ENCODE assay signal across 10 mouse cellular contexts in the genomic region with DNA sequence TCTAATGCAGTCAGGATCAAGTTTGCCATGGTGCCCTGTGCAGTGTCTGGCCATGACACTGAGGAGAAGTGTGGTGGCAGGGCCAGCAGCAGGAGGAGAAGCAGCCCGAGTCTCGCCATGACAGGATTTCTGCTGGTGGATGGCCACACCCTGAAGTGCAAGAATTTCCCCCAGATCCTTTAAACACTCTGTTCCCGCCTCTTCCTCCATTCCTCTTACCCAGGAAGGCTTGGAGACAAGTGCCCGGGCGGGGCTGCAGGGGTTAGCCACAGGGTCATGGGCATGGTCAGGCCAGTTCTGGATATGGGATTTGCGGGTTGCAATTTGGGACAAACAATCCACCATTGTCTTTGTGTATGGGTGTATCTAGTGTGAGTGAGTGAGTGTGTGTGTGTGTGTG. TPM values are rescaled to one million over a fixed set of nuclear protein-coding genes. Genes with fewer than 3 reads are reported as not detected.
DNase-seq lines count a peak whose midpoint lies in the region; ATAC-seq and TF ChIP-seq lines count a peak whose summit lies in the region.
"Had no signal": no experiment of that assay in that cellular context is flagged by ENCODE, and none has a peak within 500 bp of the region (broad histone marks: within the 10 kb centered on the region; RNA-seq: fewer than 3 reads in every experiment).

Gene AU021092, minus strand, starts transcription at position 160 of the 400 bp plus-strand sequence.

- no peak for DNase-seq in layer of hippocampus, adult 2 months (ENCODE audit: low spot score in 2 of 2)
- no peak for DNase-seq in layer of hippocampus, postnatal 36 days
- DNase-seq in adrenal gland, adult 8-10 months = peak; percentile 34
- DNase-seq in heart, postnatal 10 days = no peak
- DNase-seq in lung, postnatal 0 days (ENCODE audit: low spot score) = peak; percentile 80
- no peak for DNase-seq in thymus, postnatal 25 days
- DNase-seq in MN1 (ENCODE audit: low spot score) = no peak
- DNase-seq: cerebellum, adult 18-20 months had no signal

- H3K9ac ChIP-seq in lung, postnatal 0 days (replicated peaks; ENCODE audit: low read depth) = no peak within 1 kb of the TSS

- peak within 1 kb of the TSS; percentile 1; the same call in 1 of the 2 replicates for H3K4me3 ChIP-seq in layer of hippocampus, adult 2 months
- peak within 1 kb of the TSS; percentile 26 for H3K4me3 ChIP-seq in lung, postnatal 0 days (ENCODE audit: low read depth, low read length)

- no peaks in the 10 kb centered on the region for H3K36me3 ChIP-seq in lung, postnatal 0 days (ENCODE audit: insufficient read depth, low read length)
- H3K36me3 ChIP-seq: G1E had no signal

- no peaks in the 10 kb centered on the region for H3K9me3 ChIP-seq in lung, postnatal 0 days (ENCODE audit: low read length)
- H3K9me3 ChIP-seq: G1E had no signal

- H3K4me1 ChIP-seq in lung, postnatal 0 days (ENCODE audit: insufficient read depth, low read depth, low read length) = no peaks in the 10 kb centered on the region; the same call in 1 of the 2 replicates

- ATAC-seq in lung, postnatal 0 days = peak; percentile 93
- no peak for ATAC-seq in erythroid progenitor cell, adult 5-6 weeks (replicated peaks; ENCODE audit: low FRiP score, poor library complexity, severe bottlenecking)

- WGBS in lung, postnatal 0 days = 35% methylated on average over 6 of the region's 6 CpGs

- H3K4me2 ChIP-seq in lung, postnatal 0 days (replicated peaks; ENCODE audit: low read depth, low read length) = peak within 1 kb of the TSS; percentile 45

- peak within 1 kb of the TSS; percentile 48; the same call in 1 of the 2 replicates for H3K27ac ChIP-seq in layer of hippocampus, adult 2 months
- peak within 1 kb of the TSS; percentile 66 for H3K27ac ChIP-seq in lung, postnatal 0 days (ENCODE audit: low read length)

- intact Hi-C loops in heart, postnatal 10 days (cut with DNase I) = no loop called here

- H3K27me3 ChIP-seq in lung, postnatal 0 days (replicated peaks; ENCODE audit: insufficient read depth, low read length) = no peaks in the 10 kb centered on the region

- TF ChIP-seq EP300 in lung, postnatal 0 days (IDR thresholded peaks at IDR 0.05) = 0 out of 2 replicates have a peak, but pooled peaks have one; percentile 26

- TF ChIP-seq CTCF in layer of hippocampus, adult 2 months (conservative IDR thresholded peaks at IDR 0.05) = no peak
- TF ChIP-seq CTCF in lung, postnatal 0 days (IDR thresholded peaks at IDR 0.05) = no peak

RNA-seq across cellular contexts. Expression of gene AU021092, which starts in this region (rescaled TPM):
- 1 to 10 TPM; 4.6 to 4.9 TPM for total RNA-seq in layer of hippocampus, adult 2 months (2021)
- 1 to 10 TPM; 4.5 to 4.7 TPM for total RNA-seq in layer of hippocampus, postnatal 36 days (2021)
- 10 to 100 TPM; 29.9 to 35.1 (median 31.2) TPM for total RNA-seq in adrenal gland, adult 8-10 months (2022)
- total RNA-seq in heart, postnatal 10 days (2021) = 10 to 100 TPM; 26.8 to 27.7 TPM
- 158 and 169 TPM in 2 replicates for polyA plus RNA-seq in lung, postnatal 0 days (2015; fragmentation: Nextera tagmentation; extraction: Ambion mirVana)
- total RNA-seq in erythroid progenitor cell, adult 5-6 weeks (2015; ENCODE audit: low replicate concordance) = not detected in 2 replicates
- not detected in 2 replicates for total RNA-seq in erythroid progenitor cell, adult 5-6 weeks (2017; ENCODE audit: low replicate concordance)
- total RNA-seq: G1E had no signal
- polyA plus RNA-seq: G1E had no signal

Comparison
In these comparisons a context has a peak if more than half of its experiments do, and no peak if none do; other contexts are left out.
1. RNA of gene AU021092 (total RNA-seq): 29.9 to 35.1 TPM in adrenal gland, adult 8-10 months, 26.8 to 27.7 TPM in heart, postnatal 10 days, 4.6 to 4.9 TPM in layer of hippocampus, adult 2 months and 4.5 to 4.7 TPM in layer of hippocampus, postnatal 36 days; not detected in erythroid progenitor cell, adult 5-6 weeks; every median in the first group is over 4 times any median in the second.
2. RNA of gene AU021092 (total RNA-seq): 29.9 to 35.1 TPM in adrenal gland, adult 8-10 months and 26.8 to 27.7 TPM in heart, postnatal 10 days; 4.6 to 4.9 TPM in layer of hippocampus, adult 2 months and 4.5 to 4.7 TPM in layer of hippocampus, postnatal 36 days; every median in the first group is over 4 times any median in the second.
3. DNase-seq: peak in adrenal gland, adult 8-10 months (single experiment) and lung, postnatal 0 days (single experiment); none in layer of hippocampus, adult 2 months (0 of 2), layer of hippocampus, postnatal 36 days (0 of 2), heart, postnatal 10 days (0 of 2), thymus, postnatal 25 days (single experiment) and MN1 (single experiment).